In genomic region chr9:27814161-27814560, GRCm38 (mm10) we compare ENCODE assay signal across 19 mouse cellular contexts. TPM values are rescaled to one million over a fixed set of nuclear protein-coding genes. Genes with fewer than 3 reads are reported as not detected.
"Had no signal": no experiment of that assay in that cellular context is flagged by ENCODE, and none has a peak within 500 bp of the region (broad histone marks: within the 10 kb centered on the region; RNA-seq: fewer than 3 reads in every experiment).

No protein-coding gene starts in this region.

- H3K36me3 ChIP-seq: midbrain, embryonic 10.5 days; midbrain, embryonic 12.5 days; neural tube, embryonic 13.5 days; neural tube, embryonic 15.5 days had no signal

- H3K27ac ChIP-seq: midbrain, embryonic 10.5 days; midbrain, embryonic 12.5 days; neural tube, embryonic 13.5 days; neural tube, embryonic 15.5 days had no signal

- H3K9me3 ChIP-seq: midbrain, embryonic 10.5 days; midbrain, embryonic 12.5 days; neural tube, embryonic 13.5 days; neural tube, embryonic 15.5 days had no signal

- ATAC-seq: midbrain, embryonic 16.5 days had no signal

- H3K9ac ChIP-seq: midbrain, embryonic 12.5 days; neural tube, embryonic 13.5 days; neural tube, embryonic 15.5 days had no signal

- H3K4me2 ChIP-seq: midbrain, embryonic 12.5 days; neural tube, embryonic 13.5 days; neural tube, embryonic 15.5 days had no signal

- H3K27me3 ChIP-seq: midbrain, embryonic 12.5 days; neural tube, embryonic 13.5 days; neural tube, embryonic 15.5 days had no signal

- DNase-seq: lung, adult 2 months; lung, postnatal 10 days; lung, postnatal 4 days; midbrain, embryonic 14.5 days; retina, postnatal 1 day; right cerebral cortex, adult 18-20 months; right cerebral cortex, postnatal 25 days; spleen, adult 18-20 months; thymus, adult 18-20 months; thymus, postnatal 25 days; thymus, postnatal 4 days had no signal

- H3K4me1 ChIP-seq: midbrain, embryonic 10.5 days; midbrain, embryonic 12.5 days; neural tube, embryonic 13.5 days; neural tube, embryonic 15.5 days had no signal

- H3K4me3 ChIP-seq: midbrain, embryonic 10.5 days; midbrain, embryonic 12.5 days; myocyte; neural tube, embryonic 13.5 days; neural tube, embryonic 15.5 days had no signal

RNA-seq across cellular contexts. Expression of gene Opcml, which starts 23.6 kb away (rescaled TPM):
- total RNA-seq: megakaryocyte, adult 5-6 weeks; megakaryocyte-erythroid progenitor cell, adult 5-6 weeks had no signal
- polyA plus RNA-seq: myocyte had no signal
